Mouse (Mus musculus) MEL (cell line): ENCODE measurements around the gene Elk4. TPM values are rescaled to one million over a fixed set of nuclear protein-coding genes. Genes with fewer than 3 reads are reported as not detected.

Experiments used
- DNase-seq: peaks from one replicate; pipeline ENCODE4 v3.0.0; 2011; ENCODE audit warnings: low read depth, low spot score
- H3K27ac ChIP-seq: 2 replicates; pipeline ENCODE4 v1.5.1; 2012; ENCODE audit warnings: low read depth, mild to moderate bottlenecking, control low read depth, low read length, moderate library complexity; ENCODE audit not compliant: control insufficient read depth
- H3K27me3 ChIP-seq, 2 experiments: fragments of 150-350 bp in 1 of 2; sonication (generic) in 1 of 2; 2 replicates each; pipeline ENCODE4 v1.6.1; 2012; ENCODE audit warnings: low read length in 2 of 2, mild to moderate bottlenecking in 2 of 2, improper control_type of control experiment in 1 of 2, moderate library complexity in 1 of 2; ENCODE audit not compliant: insufficient read depth in 2 of 2, control insufficient read depth in 1 of 2
- H3K36me3 ChIP-seq, 2 experiments: 2 replicates each; pipeline ENCODE4 v1.6.1; 2012 to 2014; ENCODE audit warnings: low read length in 2 of 2, improper control_type of control experiment in 1 of 2, inconsistent platforms in 1 of 2, mild to moderate bottlenecking in 1 of 2; ENCODE audit not compliant: insufficient read depth in 2 of 2, control insufficient read depth in 1 of 2
- H3K4me1 ChIP-seq, 2 experiments: fragments of 150-350 bp in 1 of 2; sonication (generic) in 1 of 2; 2 replicates each; pipeline ENCODE4 v1.6.1; 2012; ENCODE audit warnings: low read length in 2 of 2, improper control_type of control experiment in 1 of 2, mild to moderate bottlenecking in 1 of 2; ENCODE audit not compliant: insufficient read depth in 2 of 2, control insufficient read depth in 1 of 2
- H3K4me3 ChIP-seq, 2 experiments: fragments of 150-350 bp in 1 of 2; sonication (generic) in 1 of 2; 2 replicates each; pipeline ENCODE4 v1.5.1; 2012; ENCODE audit warnings: low read depth in 2 of 2, low read length in 2 of 2, mild to moderate bottlenecking in 2 of 2, moderate library complexity in 2 of 2, control low read depth in 1 of 2, improper control_type of control experiment in 1 of 2; ENCODE audit not compliant: control insufficient read depth in 1 of 2, insufficient read depth in 1 of 2
- H3K79me2 ChIP-seq: 2 replicates; pipeline ENCODE4 v1.6.1; 2012; ENCODE audit warnings: mild to moderate bottlenecking, low read length, moderate library complexity; ENCODE audit not compliant: control insufficient read depth, poor library complexity, insufficient read depth
- H3K9ac ChIP-seq: 2 replicates; pipeline ENCODE4 v1.6.1; 2012; ENCODE audit warnings: low read depth, mild to moderate bottlenecking, control low read depth, low read length, moderate library complexity; ENCODE audit not compliant: control insufficient read depth, poor library complexity, severe bottlenecking
- H3K9me3 ChIP-seq: fragments of 150-350 bp; sonication (generic); replicated peaks from 2 replicates; pipeline ENCODE4 v1.6.1; 2012; ENCODE audit warnings: mild to moderate bottlenecking, low read length, improper control_type of control experiment, moderate library complexity; ENCODE audit not compliant: insufficient read depth
- BHLHE40 ChIP-seq: IDR thresholded peaks from 2 replicates; pipeline ENCODE4 v1.6.1; 2012; ENCODE audit warnings: low read depth, mild to moderate bottlenecking, inconsistent platforms, low read length, improper control_type of control experiment, borderline replicate concordance
- CHD1 ChIP-seq: IDR thresholded peaks from 2 replicates; pipeline ENCODE4 v1.6.1; 2012; ENCODE audit warnings: low read depth, mild to moderate bottlenecking, inconsistent platforms, low read length, improper control_type of control experiment
- CHD2 ChIP-seq: IDR thresholded peaks from 2 replicates; pipeline ENCODE4 v1.6.1; 2011; ENCODE audit warnings: low read length, improper control_type of control experiment
- CTCF ChIP-seq, 3 experiments: IDR thresholded peaks in 2 of 3; conservative IDR thresholded peaks in 1 of 3; 2 replicates each; pipeline ENCODE4 v1.5.1; 2011 to 2012; ENCODE audit warnings: low read length in 3 of 3, low read depth in 2 of 3, mild to moderate bottlenecking in 2 of 3, improper control_type of control experiment in 1 of 3, inconsistent platforms in 1 of 3, mixed read lengths in 1 of 3, moderate library complexity in 1 of 3; ENCODE audit not compliant: control insufficient read depth in 1 of 3, insufficient read depth in 1 of 3, poor library complexity in 1 of 3, severe bottlenecking in 1 of 3
- E2F4 ChIP-seq: IDR thresholded peaks from 2 replicates; pipeline ENCODE4 v1.6.1; 2011; ENCODE audit warnings: low read depth, low read length, improper control_type of control experiment, borderline replicate concordance
- ELF1 ChIP-seq: IDR thresholded peaks from 2 replicates; pipeline ENCODE4 v1.6.1; 2014; ENCODE audit warnings: low read depth, mild to moderate bottlenecking, inconsistent platforms, low read length, improper control_type of control experiment, moderate library complexity
- EP300 ChIP-seq, 2 experiments: IDR thresholded peaks; 2 replicates each; pipeline ENCODE4 v1.6.1; 2011; ENCODE audit warnings: improper control_type of control experiment in 2 of 2, low read length in 2 of 2, low read depth in 1 of 2, mild to moderate bottlenecking in 1 of 2
- GABPA ChIP-seq: IDR thresholded peaks from 2 replicates; pipeline ENCODE4 v1.6.1; 2012; ENCODE audit warnings: low read depth, mild to moderate bottlenecking, inconsistent platforms, low read length, improper control_type of control experiment, moderate library complexity
- GATA1 ChIP-seq: IDR thresholded peaks from 2 replicates; pipeline ENCODE4 v1.6.1; 2011; ENCODE audit warnings: low read depth, low read length, improper control_type of control experiment
- HCFC1 ChIP-seq: IDR thresholded peaks from 2 replicates; pipeline ENCODE4 v1.6.1; 2012; ENCODE audit warnings: low read depth, mild to moderate bottlenecking, inconsistent platforms, low read length, improper control_type of control experiment, moderate library complexity
- JUND ChIP-seq: IDR thresholded peaks from 2 replicates; pipeline ENCODE4 v1.6.1; 2011; ENCODE audit warnings: low read depth, mild to moderate bottlenecking, improper control_type of control experiment, low read length
- MAX ChIP-seq: IDR thresholded peaks from 2 replicates; pipeline ENCODE4 v1.6.1; 2011; ENCODE audit warnings: low read length, improper control_type of control experiment
- MAZ ChIP-seq: IDR thresholded peaks from 2 replicates; pipeline ENCODE4 v1.6.1; 2012; ENCODE audit warnings: low read depth, mild to moderate bottlenecking, inconsistent platforms, low read length, improper control_type of control experiment
- MEF2A ChIP-seq: IDR thresholded peaks from 2 replicates; pipeline ENCODE4 v1.6.1; 2014; ENCODE audit warnings: low read depth, mild to moderate bottlenecking, inconsistent platforms, low read length, improper control_type of control experiment; ENCODE audit not compliant: poor library complexity, insufficient replicate concordance, severe bottlenecking; ENCODE audit errors: extremely low read depth
- MXI1 ChIP-seq: IDR thresholded peaks from 2 replicates; pipeline ENCODE4 v1.6.1; 2011; ENCODE audit warnings: mild to moderate bottlenecking, low read depth, low read length, improper control_type of control experiment
- MYB ChIP-seq: IDR thresholded peaks from 2 replicates; pipeline ENCODE4 v1.6.1; 2011; ENCODE audit warnings: mild to moderate bottlenecking, low read depth, low read length, improper control_type of control experiment
- MYC ChIP-seq: IDR thresholded peaks from 2 replicates; pipeline ENCODE4 v1.6.1; 2011; ENCODE audit warnings: low read depth, mild to moderate bottlenecking, low read length, improper control_type of control experiment, moderate library complexity
- NELFE ChIP-seq: IDR thresholded peaks from 2 replicates; pipeline ENCODE4 v1.6.1; 2011; ENCODE audit warnings: low read depth, low read length, improper control_type of control experiment
- NRF1 ChIP-seq: IDR thresholded peaks from 2 replicates; pipeline ENCODE4 v1.6.1; 2014; ENCODE audit warnings: low read depth, mild to moderate bottlenecking, inconsistent platforms, low read length, improper control_type of control experiment, moderate library complexity; ENCODE audit not compliant: poor library complexity, insufficient read depth, severe bottlenecking
- POLR2A ChIP-seq, 2 experiments: IDR thresholded peaks; 2 replicates each; pipeline ENCODE4 v1.6.1; 2011 to 2012; ENCODE audit warnings: low read length in 2 of 2, mild to moderate bottlenecking in 2 of 2, control low read depth in 1 of 2, improper control_type of control experiment in 1 of 2, low read depth in 1 of 2, moderate library complexity in 1 of 2; ENCODE audit not compliant: control insufficient read depth in 1 of 2, insufficient read depth in 1 of 2, poor library complexity in 1 of 2
- POLR2AphosphoS2 ChIP-seq: IDR thresholded peaks from 2 replicates; pipeline ENCODE4 v1.6.1; 2011; ENCODE audit warnings: low read length, improper control_type of control experiment
- POLR2AphosphoS5 ChIP-seq: IDR thresholded peaks from 2 replicates; pipeline ENCODE4 v1.6.1; 2012; ENCODE audit warnings: low read depth, borderline replicate concordance, mild to moderate bottlenecking, inconsistent platforms, low read length, moderate library complexity, mixed read lengths
- RCOR1 ChIP-seq: IDR thresholded peaks from 2 replicates; pipeline ENCODE4 v1.6.1; 2012; ENCODE audit warnings: low read depth, mild to moderate bottlenecking, inconsistent platforms, low read length, improper control_type of control experiment
- SIN3A ChIP-seq: IDR thresholded peaks from 2 replicates; pipeline ENCODE4 v1.6.1; 2012; ENCODE audit warnings: low read length, improper control_type of control experiment, inconsistent platforms
- TAL1 ChIP-seq: IDR thresholded peaks from 2 replicates; pipeline ENCODE4 v1.6.1; 2012; ENCODE audit warnings: mild to moderate bottlenecking, inconsistent platforms, low read length, moderate library complexity, mixed read lengths
- TCF12 ChIP-seq: IDR thresholded peaks from 2 replicates; pipeline ENCODE4 v1.6.1; 2014; ENCODE audit warnings: low read depth, mild to moderate bottlenecking, inconsistent platforms, low read length, improper control_type of control experiment, moderate library complexity
- UBTF ChIP-seq: IDR thresholded peaks from 2 replicates; pipeline ENCODE4 v1.6.1; 2012; ENCODE audit warnings: low read depth, mild to moderate bottlenecking, inconsistent platforms, low read length, improper control_type of control experiment, moderate library complexity, borderline replicate concordance; ENCODE audit not compliant: insufficient read depth
- USF1 ChIP-seq: IDR thresholded peaks from 2 replicates; pipeline ENCODE4 v1.6.1; 2014; ENCODE audit warnings: low read depth, mild to moderate bottlenecking, inconsistent platforms, low read length, improper control_type of control experiment, moderate library complexity
- USF2 ChIP-seq, 2 experiments: IDR thresholded peaks; 2 replicates each; pipeline ENCODE4 v1.6.1; 2011 to 2012; ENCODE audit warnings: improper control_type of control experiment in 2 of 2, low read length in 2 of 2, borderline replicate concordance in 1 of 2, inconsistent platforms in 1 of 2, low read depth in 1 of 2, mild to moderate bottlenecking in 1 of 2; ENCODE audit not compliant: insufficient read depth in 1 of 2
- ZC3H11A ChIP-seq: IDR thresholded peaks from 2 replicates; pipeline ENCODE4 v1.6.1; 2012; ENCODE audit warnings: low read depth, mild to moderate bottlenecking, inconsistent platforms, low read length, improper control_type of control experiment
- ZNF384 ChIP-seq: IDR thresholded peaks from 2 replicates; pipeline ENCODE4 v1.6.1; 2012; ENCODE audit warnings: low read depth, mild to moderate bottlenecking, inconsistent platforms, low read length, improper control_type of control experiment
- polyA plus RNA-seq, 2 experiments: library from polyadenylated mRNA; stranded (reverse) in 1 of 2; unstranded in 1 of 2; fragments of >175 nt in 1 of 2; fragments of >200 nt in 1 of 2; gene quantifications; 2 replicates each; pipeline versions ENCODE4 v1.2.1 to v1.2.4; 2012; ENCODE audit warnings: low replicate concordance in 2 of 2, low read depth in 1 of 2; ENCODE audit not compliant: insufficient read length in 2 of 2, insufficient read depth in 1 of 2, missing spikeins in 1 of 2
- total RNA-seq: library from RNA; depleted of rRNA; stranded (reverse); fragments of 300-350 nt; gene quantifications from 2 replicates; pipeline ENCODE4 v1.2.3, GENCODE M21; 2012

Gene Elk4
- total and polyA plus RNA-seq, 3 experiments: 19.4 to 191 (median 20.3) TPM

DNA sequence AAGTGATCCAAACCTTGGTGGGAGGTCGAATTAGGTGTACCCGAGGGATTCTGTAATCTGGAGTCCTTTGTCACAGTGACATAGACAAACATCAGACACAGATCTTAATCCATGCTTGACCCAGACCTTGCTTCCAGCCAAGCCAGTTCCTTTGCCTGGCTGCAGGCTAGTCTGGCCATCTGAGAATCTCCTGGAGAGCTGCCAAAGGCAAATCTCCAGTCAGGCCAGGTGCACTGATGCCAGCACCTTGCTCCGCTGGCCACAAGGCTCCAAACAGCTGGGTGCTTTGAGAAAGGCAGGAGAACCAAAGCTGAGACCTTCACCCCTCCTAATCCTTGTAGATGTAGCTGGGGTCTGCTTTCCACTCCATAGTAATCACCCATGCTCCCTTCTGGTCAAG, 44.3 kb downstream of the Elk4 start:
- H3K36me3 ChIP-seq: peaks cover 0 to 10% of the 10 kb centered on the region in 2 experiments; a peak in 2 of 4 replicates
- no peaks in the 10 kb centered on the region for H3K9me3 ChIP-seq
- TF ChIP-seq UBTF (no peak), MEF2A (no peak)
- TF ChIP-seq, all 39 proteins: peak for 0
- no peaks in the 10 kb centered on the region for H3K79me2 ChIP-seq
- no peak overlapping the region for H3K4me3 ChIP-seq
- no peaks in the 10 kb centered on the region for H3K27me3 ChIP-seq
- H3K27ac ChIP-seq: no peak overlapping the region
- peaks cover 4 to 15% of the 10 kb centered on the region in 2 experiments for H3K4me1 ChIP-seq
- H3K9ac ChIP-seq: no peak overlapping the region
- DNase-seq: no peak

DNA sequence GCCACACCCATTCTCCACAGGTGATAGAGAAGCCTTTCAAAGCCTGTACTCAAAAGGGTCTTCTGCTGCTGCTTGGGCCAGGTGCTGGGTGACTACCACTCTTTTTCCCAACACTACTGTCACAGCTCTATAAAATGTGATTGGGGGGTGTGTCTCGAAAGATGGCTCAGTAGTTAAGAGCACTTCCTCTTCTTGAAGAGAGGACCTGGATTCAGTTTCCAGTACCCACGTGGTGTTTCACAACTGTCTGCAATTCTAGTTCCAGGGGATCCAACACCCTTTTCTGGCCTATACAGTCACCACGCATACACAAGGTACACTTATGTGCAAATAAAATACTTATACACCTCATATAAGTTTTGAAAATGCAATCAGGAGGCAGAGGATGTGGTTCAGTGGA, 47.0 kb downstream of the Elk4 start:
- Histone ChIP-seq H3K27me3 (no peaks in the 10 kb centered on the region), H3K4me1 (peaks cover 4 to 15% of the 10 kb centered on the region in 2 experiments)
- peak; percentile 87 for DNase-seq
- peak; percentile 84 for TF ChIP-seq USF1
- no peak for TF ChIP-seq MAZ
- TF ChIP-seq CHD2: no peak
- no peak for TF ChIP-seq GATA1
- TF ChIP-seq ZNF384: 0 out of 2 replicates have a peak, but pooled peaks have one; percentile 9
- peak; percentile 96 for TF ChIP-seq MYC
- no peak for TF ChIP-seq USF2 (IDR thresholded peaks at IDR 0.05; ENCODE audit: borderline replicate concordance in 1 of 2, insufficient read depth in 1 of 2, low read depth in 1 of 2, low read length in 2 of 2)
- TF ChIP-seq POLR2A (IDR thresholded peaks at IDR 0.05; ENCODE audit: control insufficient read depth in 1 of 2, insufficient read depth in 1 of 2, low read depth in 1 of 2, low read length in 2 of 2, poor library complexity in 1 of 2): no peak
- TF ChIP-seq TAL1: no peak
- peak; percentile 99 for TF ChIP-seq MXI1
- no peak for TF ChIP-seq CHD1
- no peak for TF ChIP-seq ZC3H11A
- no peak for TF ChIP-seq NRF1
- no peak for TF ChIP-seq JUND
- TF ChIP-seq TCF12: peak; percentile 39; the same call in 1 of the 2 replicates
- no peak for TF ChIP-seq BHLHE40
- no peak for TF ChIP-seq MYB
- peak; percentile 94 for TF ChIP-seq MAX
- no peak for TF ChIP-seq CTCF (IDR thresholded peaks at IDR 0.05 in 2 of 3, conservative IDR thresholded peaks at IDR 0.05 in 1 of 3; ENCODE audit: control insufficient read depth in 1 of 3, insufficient read depth in 1 of 3, low read depth in 2 of 3, low read length in 3 of 3, poor library complexity in 1 of 3, severe bottlenecking in 1 of 3)
- TF ChIP-seq NELFE: no peak
- TF ChIP-seq HCFC1: no peak
- 0 out of 2 replicates have a peak, but pooled peaks have one; percentile 25 for TF ChIP-seq ELF1
- TF ChIP-seq POLR2AphosphoS5: no peak
- TF ChIP-seq UBTF: no peak
- peak; percentile 94 for TF ChIP-seq SIN3A
- TF ChIP-seq POLR2AphosphoS2: no peak
- TF ChIP-seq E2F4: no peak
- TF ChIP-seq MEF2A: no peak
- no peak for TF ChIP-seq GABPA
- peak; percentile 75 for TF ChIP-seq RCOR1
- peak; percentile 59 to 69 for TF ChIP-seq EP300 (IDR thresholded peaks at IDR 0.05; ENCODE audit: low read depth in 1 of 2, low read length in 2 of 2)

More for the DNA sequence above, 47.0 kb downstream of the Elk4 start:
- no peaks in the 10 kb centered on the region for H3K79me2 ChIP-seq
- peak overlapping the region; percentile 19 for H3K27ac ChIP-seq
- no peak overlapping the region for H3K9ac ChIP-seq
- H3K4me3 ChIP-seq: no peak overlapping the region
- H3K36me3 ChIP-seq: peaks cover 0 to 10% of the 10 kb centered on the region in 2 experiments; a peak in 2 of 4 replicates
- H3K9me3 ChIP-seq: no peaks in the 10 kb centered on the region
